Mouse (Mus musculus): ENCODE data around the gene Trpc1. TPM values are rescaled to one million over a fixed set of nuclear protein-coding genes. Genes with fewer than 3 reads are reported as not detected.

Trpc1 gene
- polyA plus RNA-seq, 1 experiment from 2014 or later: 2.7 TPM

DNA sequence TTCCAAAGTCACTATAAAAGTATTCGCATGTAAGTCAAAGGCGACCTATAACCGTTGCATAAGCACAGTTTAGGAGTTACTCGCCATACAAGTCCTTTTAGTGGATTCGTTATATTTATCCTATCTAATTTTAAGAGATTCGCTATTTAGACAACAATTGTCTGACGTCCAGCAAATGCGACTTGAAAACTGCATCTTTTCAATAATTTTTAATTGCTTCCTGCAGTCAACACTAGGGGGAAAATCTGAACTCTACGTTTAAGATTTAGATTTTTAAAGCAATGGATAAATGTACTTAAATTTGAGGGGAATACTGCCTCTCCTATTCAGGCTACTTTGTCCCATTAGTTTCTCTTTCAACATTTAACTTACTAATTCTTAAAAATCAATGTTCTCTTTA lies 571 bp upstream of the Trpc1 start:
- peaks cover 6% of the 10 kb centered on the region; the same call in 1 of the 2 replicates for H3K27me3 ChIP-seq (replicated peaks)
- 40% methylated on average over 9 of the region's 9 CpGs for WGBS
- no peaks in the 10 kb centered on the region for H3K36me3 ChIP-seq
- H3K4me2 ChIP-seq: peak overlapping the region; percentile 97
- H3K9ac ChIP-seq: no peak overlapping the region
- peak overlapping the region; percentile 79 for H3K4me3 ChIP-seq (replicated peaks)
- H3K4me1 ChIP-seq: peaks cover 7% of the 10 kb centered on the region; the same call in 1 of the 2 replicates
- H3K27ac ChIP-seq: no peak overlapping the region
- no peak for ATAC-seq (ENCODE audit: insufficient read depth, low FRiP score, low read depth)
- no peaks in the 10 kb centered on the region for H3K9me3 ChIP-seq

DNA sequence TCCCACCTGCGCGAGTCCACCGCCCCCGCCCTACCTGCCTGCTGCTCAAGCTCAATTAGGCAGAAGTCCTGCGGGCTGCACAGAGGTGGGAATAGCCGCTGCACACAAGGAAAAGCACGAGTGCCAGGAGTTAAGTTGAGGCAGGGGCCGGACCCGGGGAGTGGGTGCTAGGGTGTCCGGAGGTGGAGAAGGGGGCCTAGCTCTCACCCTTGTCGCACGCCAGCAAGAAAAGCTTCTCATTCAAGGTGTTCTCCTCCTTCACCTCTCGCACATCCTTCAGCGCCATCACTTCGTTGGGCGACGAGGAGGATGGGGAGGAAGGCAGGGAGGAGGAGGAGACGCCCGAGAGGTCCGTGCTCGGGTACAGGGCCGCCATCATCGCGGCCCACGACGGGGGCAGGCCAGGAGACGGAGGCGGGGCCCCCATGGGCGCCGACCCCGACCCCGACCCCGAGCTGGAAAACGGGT lies 680 bp downstream of the Trpc1 start:
- no peaks in the 10 kb centered on the region for H3K36me3 ChIP-seq
- no peaks in the 10 kb centered on the region for H3K9me3 ChIP-seq
- 3% methylated on average over 33 of the region's 34 CpGs for WGBS
- peaks cover 10% of the 10 kb centered on the region; the same call in 1 of the 2 replicates for H3K4me1 ChIP-seq
- H3K4me2 ChIP-seq: peak overlapping the region; percentile 97
- ATAC-seq (ENCODE audit: insufficient read depth, low FRiP score, low read depth): peak; percentile 44; the same call in 1 of the 2 replicates
- H3K27me3 ChIP-seq (replicated peaks): peaks cover 6% of the 10 kb centered on the region; the same call in 1 of the 2 replicates
- no peak overlapping the region for H3K27ac ChIP-seq
- H3K9ac ChIP-seq: peak overlapping the region; percentile 74
- H3K4me3 ChIP-seq (replicated peaks): peak overlapping the region; percentile 79

DNA sequence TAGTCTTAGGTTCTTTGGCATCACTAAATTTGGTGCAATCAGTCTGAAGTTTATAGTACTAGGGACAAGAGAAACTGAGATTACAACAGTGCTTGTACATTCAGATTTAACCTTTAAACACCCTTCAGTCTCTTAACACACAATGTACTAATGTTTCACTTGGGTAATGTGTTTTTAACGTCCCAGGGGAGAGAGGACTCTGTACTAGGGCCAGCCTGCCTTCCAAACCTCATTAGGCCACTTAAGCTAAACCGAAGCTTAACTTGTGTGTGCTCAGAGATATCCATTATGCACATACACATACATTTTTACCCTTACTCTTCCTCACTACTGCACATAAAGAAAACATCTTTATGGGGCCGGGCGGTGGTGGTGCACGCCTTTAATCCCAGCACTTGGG lies 2.9 kb downstream of the Trpc1 start:
- 80% methylated on average over 5 of the region's 5 CpGs for WGBS
- no peak overlapping the region for H3K27ac ChIP-seq
- H3K4me2 ChIP-seq: no peak overlapping the region
- H3K27me3 ChIP-seq (replicated peaks): peaks cover 6% of the 10 kb centered on the region; the same call in 1 of the 2 replicates
- H3K9me3 ChIP-seq: no peaks in the 10 kb centered on the region
- no peak overlapping the region for H3K9ac ChIP-seq
- no peak for ATAC-seq (ENCODE audit: insufficient read depth, low FRiP score, low read depth)
- H3K36me3 ChIP-seq: no peaks in the 10 kb centered on the region
- H3K4me3 ChIP-seq (replicated peaks): no peak overlapping the region
- peaks cover 10% of the 10 kb centered on the region; the same call in 1 of the 2 replicates for H3K4me1 ChIP-seq

DNA sequence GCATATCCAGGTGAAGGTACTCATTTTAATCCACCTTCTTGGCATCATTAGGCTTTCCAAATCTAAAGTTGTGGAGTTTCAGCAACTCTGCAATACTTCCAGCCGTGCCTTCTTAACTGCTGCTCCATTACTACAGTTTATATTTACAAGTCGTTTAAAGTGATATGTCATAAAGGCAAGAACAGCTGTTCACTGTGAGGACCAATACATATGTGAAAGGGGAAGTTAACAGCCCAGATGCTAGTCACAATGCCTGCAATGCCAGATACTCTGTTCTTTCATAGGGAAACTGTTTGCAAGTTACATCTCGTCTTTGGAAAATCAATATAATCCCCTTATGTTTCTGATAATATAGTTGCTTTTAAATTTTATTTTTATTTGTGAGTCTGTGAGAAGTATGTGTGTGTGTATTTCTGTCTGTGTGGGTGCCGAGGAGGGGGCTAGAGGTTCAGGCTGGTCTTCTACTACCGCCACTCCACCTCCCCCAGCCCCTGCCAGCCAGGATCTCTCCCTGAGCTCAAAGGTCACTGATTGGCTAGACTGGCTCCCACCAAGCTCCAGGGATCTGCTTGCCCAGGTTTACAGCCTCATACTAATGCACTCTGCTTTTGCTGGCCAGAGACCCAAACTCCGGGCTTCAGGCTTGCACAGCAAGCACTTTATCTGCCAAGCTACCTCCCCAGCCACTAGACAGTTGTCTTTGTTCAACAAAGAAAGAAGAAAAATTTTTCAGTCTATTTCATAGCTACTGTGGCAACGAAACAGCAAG lies 5.1 kb downstream of the Trpc1 start:
- H3K36me3 ChIP-seq: no peaks in the 10 kb centered on the region
- H3K27ac ChIP-seq: no peak overlapping the region
- 52% methylated on average over 7 of the region's 7 CpGs for WGBS
- H3K4me3 ChIP-seq (replicated peaks): no peak overlapping the region
- peaks cover 10% of the 10 kb centered on the region; the same call in 1 of the 2 replicates for H3K4me1 ChIP-seq
- H3K4me2 ChIP-seq: no peak overlapping the region
- H3K9me3 ChIP-seq: no peaks in the 10 kb centered on the region
- peaks cover 6% of the 10 kb centered on the region; the same call in 1 of the 2 replicates for H3K27me3 ChIP-seq (replicated peaks)
- H3K9ac ChIP-seq: no peak overlapping the region
- ATAC-seq (ENCODE audit: insufficient read depth, low FRiP score, low read depth): no peak

DNA sequence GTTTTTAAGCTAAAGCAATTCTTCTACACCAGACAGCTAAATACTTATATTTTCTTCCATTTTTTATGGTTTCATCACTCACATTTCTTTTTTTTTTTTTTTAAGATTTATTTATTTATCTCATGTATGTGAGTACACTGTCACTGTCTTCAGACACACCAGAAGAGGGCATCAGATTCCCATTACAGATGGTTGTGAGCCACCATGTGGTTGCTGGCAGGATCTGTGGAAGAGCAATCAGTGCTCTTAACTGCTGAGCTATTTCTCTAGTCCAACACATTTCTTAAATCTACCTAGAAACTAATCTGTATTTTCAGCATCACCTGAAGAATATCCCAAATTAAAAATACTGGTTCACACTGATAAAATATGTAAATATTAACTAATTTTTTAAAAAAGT lies 13.9 kb downstream of the Trpc1 start:
- no peak overlapping the region for H3K9ac ChIP-seq
- no peaks in the 10 kb centered on the region for H3K9me3 ChIP-seq
- H3K27ac ChIP-seq: no peak overlapping the region
- no peaks in the 10 kb centered on the region for H3K27me3 ChIP-seq (replicated peaks)
- H3K4me2 ChIP-seq: no peak overlapping the region
- no peak for ATAC-seq (ENCODE audit: insufficient read depth, low FRiP score, low read depth)
- no peaks in the 10 kb centered on the region for H3K36me3 ChIP-seq
- H3K4me3 ChIP-seq (replicated peaks): no peak overlapping the region
- H3K4me1 ChIP-seq: no peaks in the 10 kb centered on the region

DNA sequence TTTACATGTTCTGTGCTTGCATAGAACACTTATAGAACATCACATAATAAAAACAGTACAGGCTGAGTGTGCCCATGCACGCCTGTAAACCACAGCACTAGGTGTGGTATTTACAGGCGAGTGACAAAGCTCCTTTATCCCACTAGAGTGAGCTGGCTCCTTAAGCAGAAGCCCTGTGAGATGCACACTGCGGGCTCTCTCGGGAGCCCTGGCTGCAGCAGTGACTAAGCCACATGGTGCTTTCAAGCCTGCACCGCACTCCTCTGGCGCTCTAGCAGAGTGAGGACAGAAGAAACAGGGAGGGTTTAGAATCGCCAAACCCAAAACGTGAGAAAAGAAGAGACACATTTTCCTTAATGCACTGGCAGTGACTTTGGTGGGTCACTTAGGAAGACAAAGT lies 37.6 kb downstream of the Trpc1 start:
- Histone ChIP-seq H3K27me3 (replicated peaks) (no peaks in the 10 kb centered on the region), H3K4me2 (no peak overlapping the region), H3K27ac (no peak overlapping the region), H3K4me3 (replicated peaks) (no peak overlapping the region), H3K9me3 (no peaks in the 10 kb centered on the region), H3K36me3 (no peaks in the 10 kb centered on the region), H3K4me1 (no peaks in the 10 kb centered on the region), H3K9ac (no peak overlapping the region)
- ATAC-seq (ENCODE audit: insufficient read depth, low FRiP score, low read depth): no peak
- WGBS: 37% methylated on average over 8 of the region's 8 CpGs

DNA sequence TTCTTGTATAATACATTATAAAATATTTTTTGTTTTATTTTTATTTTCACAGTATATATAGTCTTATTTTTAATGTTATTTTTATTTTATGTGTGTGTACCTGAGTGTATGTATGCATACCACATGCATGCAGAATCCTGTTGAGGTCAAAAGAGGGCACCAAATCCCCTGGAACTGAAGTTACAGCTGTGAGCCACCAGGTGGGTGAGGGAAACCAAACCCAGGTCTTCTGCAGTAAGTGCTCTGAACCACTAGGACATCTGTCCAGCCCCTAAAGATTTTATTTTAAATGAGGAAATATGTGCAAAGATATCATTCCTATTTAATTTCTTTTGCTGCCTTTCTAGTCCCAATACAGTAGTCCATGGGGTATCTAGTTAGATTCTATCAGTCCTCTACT lies 41.2 kb downstream of the Trpc1 start:
- H3K27me3 ChIP-seq (replicated peaks): no peaks in the 10 kb centered on the region
- H3K4me3 ChIP-seq (replicated peaks): no peak overlapping the region
- no peak overlapping the region for H3K27ac ChIP-seq
- no peak overlapping the region for H3K9ac ChIP-seq
- no peaks in the 10 kb centered on the region for H3K9me3 ChIP-seq
- ATAC-seq (ENCODE audit: insufficient read depth, low FRiP score, low read depth): no peak
- H3K4me2 ChIP-seq: no peak overlapping the region
- H3K4me1 ChIP-seq: no peaks in the 10 kb centered on the region
- no peaks in the 10 kb centered on the region for H3K36me3 ChIP-seq

DNA sequence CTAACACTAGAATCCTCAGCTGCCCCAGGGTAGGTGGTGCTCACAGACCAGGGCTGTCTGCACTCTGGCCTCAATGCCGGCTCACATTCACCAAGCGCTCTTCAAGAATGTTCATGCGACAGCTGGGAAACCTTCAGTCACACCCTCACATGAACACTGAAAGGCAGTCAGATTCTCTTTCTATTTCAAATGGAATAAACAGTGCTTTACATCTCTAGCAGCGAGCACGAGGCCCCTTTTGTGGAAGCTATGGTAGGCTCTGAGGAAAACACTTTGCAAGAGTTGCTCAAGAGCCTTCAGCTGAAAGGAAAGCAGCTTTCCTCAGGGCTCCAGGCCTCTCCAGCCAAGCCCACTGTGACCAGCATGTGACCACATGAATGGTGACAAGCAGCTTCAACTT lies 44.8 kb downstream of the Trpc1 start:
- no peak overlapping the region for H3K4me3 ChIP-seq (replicated peaks)
- H3K4me2 ChIP-seq: no peak overlapping the region
- no peaks in the 10 kb centered on the region for H3K27me3 ChIP-seq (replicated peaks)
- H3K27ac ChIP-seq: no peak overlapping the region
- no peaks in the 10 kb centered on the region for H3K36me3 ChIP-seq
- H3K4me1 ChIP-seq: no peaks in the 10 kb centered on the region
- no peaks in the 10 kb centered on the region for H3K9me3 ChIP-seq
- 76% methylated on average over 5 of the region's 5 CpGs for WGBS
- H3K9ac ChIP-seq: no peak overlapping the region
- no peak for ATAC-seq (ENCODE audit: insufficient read depth, low FRiP score, low read depth)

DNA sequence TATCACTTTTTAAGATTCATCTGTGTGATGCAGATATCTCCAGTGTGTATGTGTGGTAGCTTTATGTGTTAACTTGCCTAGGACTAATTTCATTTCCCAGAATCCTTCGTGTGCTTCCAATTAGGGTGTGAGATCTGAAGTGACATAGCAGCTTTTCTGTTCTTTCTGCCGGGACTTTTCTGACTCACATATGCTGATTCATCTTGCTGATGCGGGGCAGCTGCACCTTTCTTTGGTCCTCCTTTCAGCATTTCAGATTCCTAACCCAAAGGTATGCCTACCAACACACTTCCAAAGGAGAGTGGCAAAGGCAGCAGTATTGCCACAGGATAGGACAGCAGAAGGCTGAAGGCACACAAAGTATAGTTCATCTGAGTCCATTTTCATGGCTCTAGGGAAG lies 46.1 kb downstream of the Trpc1 start:
- Histone ChIP-seq H3K4me3 (replicated peaks) (no peak overlapping the region), H3K4me2 (no peak overlapping the region), H3K36me3 (no peaks in the 10 kb centered on the region), H3K9me3 (no peaks in the 10 kb centered on the region), H3K9ac (no peak overlapping the region), H3K4me1 (no peaks in the 10 kb centered on the region), H3K27me3 (replicated peaks) (no peaks in the 10 kb centered on the region), H3K27ac (no peak overlapping the region)
- 75% methylated on average over 3 of the region's 3 CpGs for WGBS
- no peak for ATAC-seq (ENCODE audit: insufficient read depth, low FRiP score, low read depth)

DNA sequence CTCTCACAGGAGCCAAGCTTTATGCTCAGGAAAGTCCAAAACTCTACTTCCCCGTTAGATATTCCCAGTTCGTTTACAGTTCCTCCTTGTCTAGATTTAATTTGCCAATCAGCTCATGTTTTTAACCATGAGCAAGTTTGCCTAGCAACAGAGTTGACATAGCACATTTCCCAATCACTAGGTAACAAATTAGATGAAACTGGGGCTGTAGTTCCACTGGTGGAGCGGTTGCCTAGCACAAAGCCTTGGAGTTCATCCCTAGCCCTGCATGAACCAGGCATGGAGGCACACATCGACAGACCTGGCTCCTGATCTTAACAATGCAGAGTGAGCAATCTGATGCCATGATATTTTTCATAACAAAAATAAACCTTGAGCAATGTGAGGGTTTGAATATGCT lies 50.9 kb downstream of the Trpc1 start:
- H3K9ac ChIP-seq: no peak overlapping the region
- WGBS: 60% methylated on average over 4 of the region's 4 CpGs
- H3K4me3 ChIP-seq (replicated peaks): no peak overlapping the region
- H3K9me3 ChIP-seq: no peaks in the 10 kb centered on the region
- no peak overlapping the region for H3K27ac ChIP-seq
- ATAC-seq (ENCODE audit: insufficient read depth, low FRiP score, low read depth): no peak
- no peaks in the 10 kb centered on the region for H3K27me3 ChIP-seq (replicated peaks)
- no peaks in the 10 kb centered on the region for H3K4me1 ChIP-seq
- H3K36me3 ChIP-seq: no peaks in the 10 kb centered on the region
- H3K4me2 ChIP-seq: no peak overlapping the region

DNA sequence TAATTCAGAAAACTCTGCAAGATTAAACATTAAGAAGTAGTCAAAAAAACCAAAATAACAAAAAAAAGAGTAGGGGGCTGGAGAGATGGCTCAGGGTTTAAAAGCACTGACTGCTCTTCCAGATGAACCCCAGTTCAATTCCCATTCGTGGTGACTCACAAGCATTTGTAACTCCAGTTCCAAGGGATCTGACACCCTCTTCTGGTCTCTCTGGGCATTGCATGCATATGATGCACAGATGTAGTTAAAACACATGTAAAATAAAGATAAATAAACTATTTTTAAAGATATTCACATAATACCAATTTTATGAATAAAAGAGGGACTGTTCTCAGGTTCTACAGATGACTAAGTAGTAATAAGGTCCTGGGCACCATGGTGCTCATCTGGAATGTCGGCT lies 52.4 kb downstream of the Trpc1 start:
- no peak overlapping the region for H3K4me3 ChIP-seq (replicated peaks)
- H3K36me3 ChIP-seq: no peaks in the 10 kb centered on the region
- H3K9me3 ChIP-seq: no peaks in the 10 kb centered on the region
- H3K27ac ChIP-seq: no peak overlapping the region
- H3K27me3 ChIP-seq (replicated peaks): no peaks in the 10 kb centered on the region
- H3K9ac ChIP-seq: no peak overlapping the region
- 55% methylated on average over 2 of the region's 2 CpGs for WGBS
- ATAC-seq (ENCODE audit: insufficient read depth, low FRiP score, low read depth): no peak
- no peaks in the 10 kb centered on the region for H3K4me1 ChIP-seq
- H3K4me2 ChIP-seq: no peak overlapping the region

DNA sequence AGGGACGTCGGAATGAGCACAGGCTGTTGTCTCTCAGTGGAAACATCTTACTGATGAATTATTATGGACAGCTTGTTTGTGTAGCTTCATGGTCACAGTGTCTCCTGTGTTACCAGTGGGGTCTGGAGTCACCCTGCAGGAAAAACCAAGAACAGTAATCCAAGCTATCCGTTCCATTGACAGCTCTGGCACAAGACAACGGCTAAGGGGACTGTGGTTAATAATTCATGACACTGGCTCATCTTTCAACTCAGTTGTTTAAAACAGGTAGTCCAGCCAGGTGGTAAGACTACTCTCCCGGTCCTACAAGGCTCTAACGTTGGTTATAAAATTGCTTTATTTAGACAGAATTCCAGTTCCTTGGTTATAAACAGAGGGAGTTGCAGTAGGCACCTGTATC lies 53.6 kb downstream of the Trpc1 start:
- H3K4me2 ChIP-seq: no peak overlapping the region
- no peak overlapping the region for H3K4me3 ChIP-seq (replicated peaks)
- no peaks in the 10 kb centered on the region for H3K36me3 ChIP-seq
- no peaks in the 10 kb centered on the region for H3K9me3 ChIP-seq
- H3K4me1 ChIP-seq: no peaks in the 10 kb centered on the region
- 34% methylated on average over 6 of the region's 6 CpGs for WGBS
- H3K27ac ChIP-seq: no peak overlapping the region
- H3K27me3 ChIP-seq (replicated peaks): no peaks in the 10 kb centered on the region
- H3K9ac ChIP-seq: no peak overlapping the region
- no peak for ATAC-seq (ENCODE audit: insufficient read depth, low FRiP score, low read depth)

All from stomach, embryonic 15.5 days (tissue).